Mouse (Mus musculus) layer of hippocampus, adult 8-10 months (tissue): Measurements from ENCODE around the gene Syt2. TPM values are rescaled to one million over a fixed set of nuclear protein-coding genes. Genes with fewer than 3 reads are reported as not detected.

Experiments used
- DNase-seq, 2 experiments: peaks; one replicate each; pipeline ENCODE4 v3.0.0; 2022; ENCODE audit warnings: low spot score in 2 of 2
- total RNA-seq, 4 experiments: library from RNA; stranded (reverse); gene quantifications; 2 replicates each; pipeline ENCODE4 v1.2.4; 2022

Gene Syt2
- total RNA-seq, 4 experiments from 2014 or later = 31.6 to 35.4 (median 34.6) TPM

DNA sequence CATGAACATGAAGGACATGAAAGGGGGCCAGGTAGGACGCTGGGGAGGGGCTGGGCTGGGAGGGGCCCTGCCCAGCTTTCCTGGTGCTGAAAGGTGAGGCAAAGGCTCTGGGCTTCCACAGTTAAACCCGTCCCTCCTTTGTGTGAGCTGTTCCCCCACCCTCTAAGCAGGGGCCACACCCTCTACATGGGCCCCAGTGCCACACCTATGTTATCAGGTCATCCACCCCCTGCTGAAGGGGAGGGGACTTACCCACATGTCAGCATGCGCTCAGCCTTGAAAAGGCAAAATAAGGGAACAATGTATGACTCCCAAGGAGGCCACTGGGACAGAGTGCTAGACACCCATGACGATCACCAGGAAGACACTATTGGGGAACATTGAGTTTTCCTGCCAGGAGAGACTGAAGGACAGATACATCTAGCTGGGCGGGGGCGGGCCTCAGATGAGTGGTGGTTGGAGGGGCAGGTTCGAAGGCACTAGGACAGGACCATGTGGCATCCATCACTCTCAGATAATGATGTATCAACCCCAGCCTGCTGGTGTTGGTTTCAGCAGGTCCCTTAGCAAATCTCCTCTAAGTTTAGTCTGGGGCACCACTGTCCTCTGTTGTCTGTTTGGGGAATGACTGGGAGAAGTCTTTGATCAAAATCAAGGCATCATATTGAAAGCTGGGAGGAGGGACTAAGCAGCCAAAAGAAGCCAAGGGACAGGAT, 95.6 kb downstream of the Syt2 start:
- no peak for DNase-seq

GRCm38 (mm10) chr1:134745648-134746047, 99.2 kb downstream of the Syt2 start:
- no peak for DNase-seq

GRCm38 (mm10) chr1:134747236-134748174, 101.0 kb downstream of the Syt2 start:
- no peak for DNase-seq

GRCm38 (mm10) chr1:134749889-134750288, 103.4 kb downstream of the Syt2 start:
- no peak for DNase-seq

DNA sequence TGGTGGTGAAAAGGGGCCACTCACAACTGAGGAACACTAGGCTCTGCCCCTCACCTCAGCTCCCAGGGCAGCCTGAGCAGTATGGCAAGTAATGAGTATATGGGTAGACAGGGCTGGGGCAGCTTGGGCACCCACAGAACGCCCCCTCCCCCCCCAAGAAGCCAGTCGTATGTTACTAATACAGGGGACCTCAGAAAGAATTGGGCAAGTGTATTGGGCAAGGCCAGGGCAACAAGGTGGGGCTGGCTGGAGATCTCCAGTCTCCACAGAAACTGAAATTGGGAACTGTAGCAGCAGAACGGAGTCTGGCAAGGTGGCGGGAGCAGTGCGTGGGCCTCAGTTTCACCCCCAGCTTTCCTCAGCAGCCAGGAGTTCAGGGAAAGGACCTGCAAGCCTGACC, 106.0 kb downstream of the Syt2 start:
- DNase-seq = no peak

DNA sequence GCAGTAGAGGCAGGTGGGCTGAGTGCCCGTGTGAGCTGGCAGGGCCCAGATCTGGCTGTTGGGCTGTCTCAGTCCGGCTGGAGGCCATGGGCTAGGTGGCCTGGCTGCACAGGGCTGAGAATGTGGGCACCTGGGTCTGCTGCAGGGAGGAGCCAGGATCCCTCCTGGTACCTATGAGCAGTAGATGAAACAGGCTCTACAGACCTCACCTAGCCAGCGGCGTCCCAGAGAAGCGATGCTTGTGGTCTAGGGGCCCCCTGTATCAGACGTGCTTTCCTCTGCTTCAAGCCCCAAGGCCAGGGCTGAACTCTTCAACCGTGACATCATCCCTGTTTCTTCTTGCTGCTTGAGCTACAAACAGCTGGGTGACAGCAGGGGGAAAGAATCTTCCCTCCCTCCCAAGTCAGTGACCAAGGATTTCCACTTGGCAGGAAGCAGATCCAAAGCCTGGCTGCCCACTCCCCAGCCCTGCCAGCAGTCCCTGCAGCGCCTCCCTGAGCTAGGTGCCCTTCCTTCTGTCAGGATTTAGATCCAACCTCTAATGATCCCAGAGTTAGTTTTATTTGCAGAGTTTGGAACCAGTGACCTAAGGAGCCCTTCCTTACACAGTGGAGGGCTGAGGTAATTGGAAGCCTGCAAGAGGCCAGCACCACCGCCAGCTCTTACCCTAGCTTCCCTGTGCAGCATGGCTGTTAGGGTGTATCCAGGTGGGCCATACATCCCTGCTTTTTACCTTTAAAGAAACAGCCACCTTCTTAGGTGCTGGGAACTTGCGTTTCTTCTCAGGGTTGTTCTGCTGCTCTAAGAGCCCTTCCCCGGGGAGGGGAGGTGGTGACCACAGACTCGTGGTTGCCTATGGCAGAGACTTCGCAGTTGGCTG, 107.5 kb downstream of the Syt2 start:
- DNase-seq = no peak

DNA sequence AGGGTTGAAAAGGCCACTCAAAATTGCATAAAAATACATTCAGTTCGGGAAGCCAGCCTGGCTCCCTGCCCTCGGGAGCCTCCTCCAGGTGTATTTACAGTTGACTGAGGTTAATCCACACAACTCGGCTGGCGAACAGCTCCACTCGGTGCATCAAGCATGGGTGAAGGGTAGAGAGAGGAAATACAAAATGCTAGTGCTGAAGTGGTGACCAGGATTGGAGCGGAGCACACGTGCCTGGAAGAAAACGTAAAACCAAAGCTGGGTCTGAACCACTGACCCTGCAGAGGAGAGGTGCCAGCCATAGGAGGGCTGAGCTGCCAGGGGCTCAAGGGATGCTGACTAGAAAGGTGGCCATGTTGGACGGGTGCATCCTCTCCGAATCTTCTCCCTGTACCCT, 108.3 kb downstream of the Syt2 start:
- DNase-seq = no peak

DNA sequence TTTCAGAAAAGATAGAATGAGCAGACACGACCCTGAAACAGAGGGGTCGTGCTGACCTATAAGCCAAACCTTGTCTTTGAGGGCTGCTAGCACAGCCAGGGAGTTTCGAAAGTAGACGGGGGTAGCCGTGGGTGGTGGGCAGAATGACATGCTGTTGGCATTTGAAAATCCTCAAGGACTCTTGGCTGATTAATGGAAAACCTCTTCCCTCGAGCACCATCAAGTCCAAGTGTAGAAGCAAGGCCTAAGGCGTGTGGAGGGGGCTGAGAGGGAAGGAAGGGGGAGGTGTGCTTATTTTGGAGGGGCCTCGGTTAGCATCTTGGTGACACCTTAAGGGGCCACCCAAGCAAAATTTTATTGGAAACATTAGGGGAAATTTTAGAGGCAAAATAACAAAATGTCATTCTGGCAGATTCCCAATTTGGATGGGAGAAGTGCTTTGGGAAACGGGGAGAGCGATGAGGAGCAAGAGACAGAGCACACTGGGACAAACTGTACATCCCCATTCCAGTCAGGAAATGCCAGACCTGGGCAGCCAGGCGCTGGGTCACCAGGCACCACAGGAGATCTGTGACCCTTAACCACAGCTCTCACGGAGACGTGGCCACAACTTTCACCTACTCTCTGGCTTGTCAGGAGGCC, 109.2 kb downstream of the Syt2 start:
- no peak for DNase-seq

DNA sequence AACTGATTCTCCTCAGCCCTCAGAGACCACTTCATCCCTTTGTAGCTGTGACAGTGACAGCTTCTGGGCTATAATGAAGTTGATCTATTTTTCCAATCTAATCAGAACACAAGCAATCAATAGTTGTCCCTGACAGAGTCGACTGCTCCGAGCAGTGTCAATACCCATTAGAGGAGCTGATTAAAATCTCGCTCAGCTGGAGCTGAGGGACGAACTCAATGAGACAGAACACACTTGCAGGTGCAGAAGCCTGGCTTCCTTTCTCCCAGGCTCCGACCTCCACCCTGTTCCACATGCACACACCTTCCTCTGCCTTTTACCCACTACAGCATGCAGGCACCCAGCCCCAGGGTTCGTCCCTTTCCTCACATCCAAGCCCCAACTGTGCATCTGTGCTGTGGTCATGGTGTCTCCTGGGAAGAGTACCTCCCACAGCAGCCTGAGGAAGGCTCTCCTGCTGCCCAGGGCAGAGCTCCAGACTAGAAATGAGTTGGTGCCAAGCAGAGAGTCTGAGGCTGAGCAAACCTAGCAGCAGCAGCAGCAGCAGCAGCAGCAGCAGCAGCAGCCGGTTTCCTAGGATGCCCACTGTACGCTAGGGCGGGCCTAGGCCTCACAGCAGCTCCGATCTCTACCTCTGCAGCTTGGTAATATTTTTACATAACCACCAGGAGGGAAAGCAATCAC, 109.9 kb downstream of the Syt2 start:
- no peak for DNase-seq

GRCm38 (mm10) chr1:134757230-134757629, 110.8 kb downstream of the Syt2 start:
- no peak for DNase-seq

DNA sequence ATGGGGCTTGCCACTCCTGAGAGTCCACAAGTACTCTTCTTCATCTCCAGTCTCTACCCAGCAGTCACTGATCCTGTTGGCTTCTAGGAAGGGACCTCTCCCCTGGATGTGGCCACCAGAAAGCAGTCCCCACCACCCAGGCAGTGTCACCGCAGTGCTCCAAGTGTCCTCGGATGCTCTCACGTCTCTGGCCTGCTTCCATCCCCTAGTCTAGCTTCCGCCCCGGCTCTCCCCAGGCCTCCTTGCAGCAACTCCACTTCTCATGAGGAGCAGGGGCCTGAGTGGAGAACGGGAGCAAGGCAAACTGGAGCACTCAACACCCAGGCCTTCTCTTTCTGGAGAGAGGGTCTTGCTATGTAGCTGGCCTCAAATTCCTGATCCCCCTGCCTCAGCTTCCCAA, 112.7 kb downstream of the Syt2 start:
- no peak for DNase-seq

GRCm38 (mm10) chr1:134760642-134761041, 114.2 kb downstream of the Syt2 start:
- DNase-seq = no peak

GRCm38 (mm10) chr1:134761534-134761933, 115.1 kb downstream of the Syt2 start:
- DNase-seq = no peak

GRCm38 (mm10) chr1:134763250-134763649, 116.8 kb downstream of the Syt2 start:
- DNase-seq = no peak

DNA sequence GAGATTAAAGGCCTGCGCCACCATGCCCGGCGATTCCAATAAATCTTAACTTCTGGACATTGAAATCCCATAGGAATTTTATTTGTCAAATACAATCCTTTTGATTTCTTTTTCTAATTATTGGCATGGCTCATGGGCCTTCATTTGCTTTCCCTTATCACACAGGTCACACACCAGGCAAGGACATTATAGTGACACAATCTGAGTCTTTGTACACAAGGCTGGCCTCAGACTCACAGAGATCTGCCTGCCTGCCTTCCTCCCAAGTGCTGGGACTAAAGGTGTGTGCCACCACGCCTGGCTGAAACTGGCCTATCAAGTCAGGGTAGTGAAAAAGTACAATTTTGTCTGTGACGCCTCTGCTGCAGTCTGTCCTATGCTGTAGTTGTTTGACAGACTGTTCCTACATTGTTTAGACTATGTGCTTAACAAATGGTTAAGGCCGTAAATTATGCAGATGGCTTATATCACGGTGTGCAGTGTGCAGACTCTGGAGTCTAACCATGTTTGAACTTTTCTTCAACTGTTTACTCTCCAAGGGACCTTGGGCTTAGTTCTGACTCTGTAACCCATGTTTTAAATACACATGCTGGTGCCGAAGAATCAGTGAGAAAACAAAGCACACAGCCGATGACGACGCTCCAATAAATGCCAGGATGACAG, 117.4 kb downstream of the Syt2 start:
- no peak for DNase-seq

- DNase-seq = no peak
Measured at GRCm38 (mm10) chr1:134764831-134765458, 118.5 kb downstream of the Syt2 start.

DNA sequence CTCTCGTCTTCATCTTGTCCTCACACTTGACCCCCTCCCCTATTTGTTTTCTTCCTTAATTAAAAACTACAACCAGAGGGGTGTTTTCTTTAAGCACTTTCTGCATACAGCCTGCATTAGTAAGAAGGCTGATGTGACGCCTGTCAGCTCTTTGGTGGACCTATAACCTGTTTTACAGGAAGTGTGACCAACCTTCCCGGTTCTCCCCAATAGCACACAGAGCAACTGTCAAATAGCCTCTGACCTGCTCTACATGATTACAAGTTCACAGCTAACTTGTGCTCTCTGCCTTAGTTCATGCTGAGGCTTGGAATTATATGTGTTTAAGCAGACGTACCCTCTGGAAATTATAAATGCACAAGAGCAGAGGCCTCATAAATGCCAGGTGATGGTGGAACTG, 120.0 kb downstream of the Syt2 start:
- DNase-seq = no peak

- DNase-seq = no peak
Measured at GRCm38 (mm10) chr1:134770312-134770711, 123.8 kb downstream of the Syt2 start.

- peak in 1 of 2 experiments; percentile 35 for DNase-seq
Measured at GRCm38 (mm10) chr1:134771353-134771752, 124.9 kb downstream of the Syt2 start.
